Mouse (Mus musculus): ENCODE data around the gene Fhl5.
"Not testable (repeated sequence)": the region's sequence is repeated elsewhere in the genome, so short reads cannot be mapped to it uniquely, and the experiment has no call there.

Fhl5 gene

GRCm38 (mm10) chr4:25242776-25243175 is at the start of gene Fhl5:
Gene Fhl5 (minus strand): TSS chr4:25242876.
- DNase-seq, result no peak

GRCm38 (mm10) chr4:25285002-25285401 is 42.3 kb upstream of the Fhl5 start:
- DNase-seq, result not testable (repeated sequence)

- peak; percentile 95 for DNase-seq
These were observed 39.0 kb upstream of the Fhl5 start, which contains the start of gene Ufl1 for GRCm38 (mm10) chr4:25281671-25282038. Gene Ufl1 (minus strand): TSS chr4:25281821.

GRCm38 (mm10) chr4:25280938-25281670 is 38.4 kb upstream of the Fhl5 start:
- no peak for DNase-seq

GRCm38 (mm10) chr4:25272861-25273627 is 30.4 kb upstream of the Fhl5 start:
- DNase-seq, result no peak

- no peak for DNase-seq
These were observed 29.2 kb upstream of the Fhl5 start for GRCm38 (mm10) chr4:25271926-25272325.

GRCm38 (mm10) chr4:25267144-25267543 is 24.5 kb upstream of the Fhl5 start:
- no peak for DNase-seq

GRCm38 (mm10) chr4:25257822-25258398 is 15.2 kb upstream of the Fhl5 start:
- DNase-seq, result no peak

- not testable (repeated sequence) for DNase-seq
These were observed 7.0 kb downstream of the Fhl5 start for GRCm38 (mm10) chr4:25235663-25236062.

- DNase-seq, result not testable (repeated sequence)
These were observed 8.9 kb downstream of the Fhl5 start for GRCm38 (mm10) chr4:25233767-25234166.

- no peak for DNase-seq
These were observed 10.1 kb downstream of the Fhl5 start for GRCm38 (mm10) chr4:25232546-25232945.

GRCm38 (mm10) chr4:25227527-25227926 is 15.1 kb downstream of the Fhl5 start:
- no peak for DNase-seq

- no peak for DNase-seq
These were observed 20.7 kb downstream of the Fhl5 start for GRCm38 (mm10) chr4:25221927-25222326.

- no peak for DNase-seq
These were observed 29.2 kb downstream of the Fhl5 start for GRCm38 (mm10) chr4:25213451-25213850.

- DNase-seq, result no peak
These were observed 36.5 kb downstream of the Fhl5 start for GRCm38 (mm10) chr4:25206166-25206565.

GRCm38 (mm10) chr4:25197310-25197709 is 45.4 kb downstream of the Fhl5 start:
- DNase-seq, result no peak

GRCm38 (mm10) chr4:25179617-25180208 is 63.0 kb downstream of the Fhl5 start:
- peak; percentile 3 for DNase-seq
